Mouse (Mus musculus): ENCODE results near the gene Rgs3. TPM values are rescaled to one million over a fixed set of nuclear protein-coding genes. Genes with fewer than 3 reads are reported as not detected.

The Rgs3 gene
- 53.7 and 56.9 TPM in 2 replicates for polyA plus RNA-seq (2015; fragmentation: Nextera tagmentation; extraction: Ambion mirVana)

DNA sequence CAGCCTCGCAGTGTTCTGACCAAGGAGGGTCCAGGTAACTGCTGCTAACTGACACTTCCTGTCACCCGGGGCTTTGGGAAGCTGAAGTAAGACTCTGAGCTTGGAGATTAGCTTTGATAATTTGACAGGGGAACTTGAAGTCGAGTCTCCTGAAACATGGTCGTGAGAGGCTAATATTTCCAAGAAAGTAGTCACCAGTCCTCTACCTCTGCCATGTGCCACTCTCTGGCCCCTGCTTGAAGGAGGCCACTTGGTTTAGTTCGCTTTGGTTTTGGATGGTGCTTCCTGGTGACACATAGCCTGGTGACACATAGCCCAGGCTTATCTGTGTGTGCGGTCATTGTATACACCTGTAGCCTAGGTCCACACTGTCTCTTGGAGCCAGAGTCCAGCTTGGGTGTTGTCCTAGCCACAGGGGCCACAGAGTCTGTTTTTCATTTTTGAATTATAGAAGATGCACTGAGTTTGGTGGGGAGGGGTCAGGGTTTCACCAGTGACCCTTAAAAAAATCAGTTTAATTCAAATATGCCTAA, at the start of gene Rgs3:
Gene Rgs3, plus strand, starts transcription at position 51 of the 533 bp plus-strand sequence.
- Histone ChIP-seq H3K27ac (no peak within 1 kb of the TSS), H3K9ac (no peak within 1 kb of the TSS), H3K4me3 (replicated peaks) (no peak within 1 kb of the TSS), H3K9me3 (replicated peaks) (no peaks in the 10 kb centered on the region), H3K27me3 (no peaks in the 10 kb centered on the region), H3K36me3 (no peaks in the 10 kb centered on the region), H3K4me2 (no peak within 1 kb of the TSS), H3K4me1 (peaks cover 1% of the 10 kb centered on the region; the same call in 1 of the 2 replicates)
- 55% methylated on average over 6 of the region's 6 CpGs for WGBS
- ATAC-seq (replicated peaks; ENCODE audit: low FRiP score), result no peak

DNA sequence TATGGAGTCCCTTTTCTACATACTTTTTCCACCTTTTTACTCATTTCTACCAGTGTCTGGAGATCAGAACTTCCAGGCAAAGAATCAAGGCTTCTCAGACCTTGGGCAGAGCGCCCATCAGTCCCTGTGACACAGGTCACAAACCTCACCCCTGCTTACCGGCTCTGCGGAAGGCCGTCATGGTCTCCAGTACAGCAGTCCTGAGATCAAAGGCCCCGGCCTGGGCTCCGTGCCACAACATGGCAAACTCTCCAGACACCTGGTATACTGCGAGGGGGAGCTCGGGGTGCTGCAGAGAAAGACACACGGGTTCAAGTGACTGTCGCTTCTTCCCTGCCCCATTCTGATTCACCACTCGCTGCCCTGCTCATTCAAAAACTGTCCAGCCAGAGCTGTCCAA, 49.7 kb upstream of the Rgs3 start:
- Histone ChIP-seq H3K4me2 (no peak overlapping the region), H3K9ac (no peak overlapping the region), H3K4me3 (replicated peaks) (no peak overlapping the region), H3K36me3 (peaks cover 76% of the 10 kb centered on the region), H3K9me3 (replicated peaks) (no peaks in the 10 kb centered on the region), H3K27me3 (no peaks in the 10 kb centered on the region), H3K4me1 (peaks cover 6% of the 10 kb centered on the region; the same call in 1 of the 2 replicates), H3K27ac (no peak overlapping the region)
- no peak for ATAC-seq (replicated peaks; ENCODE audit: low FRiP score)
- 90% methylated on average over 11 of the region's 11 CpGs for WGBS

DNA sequence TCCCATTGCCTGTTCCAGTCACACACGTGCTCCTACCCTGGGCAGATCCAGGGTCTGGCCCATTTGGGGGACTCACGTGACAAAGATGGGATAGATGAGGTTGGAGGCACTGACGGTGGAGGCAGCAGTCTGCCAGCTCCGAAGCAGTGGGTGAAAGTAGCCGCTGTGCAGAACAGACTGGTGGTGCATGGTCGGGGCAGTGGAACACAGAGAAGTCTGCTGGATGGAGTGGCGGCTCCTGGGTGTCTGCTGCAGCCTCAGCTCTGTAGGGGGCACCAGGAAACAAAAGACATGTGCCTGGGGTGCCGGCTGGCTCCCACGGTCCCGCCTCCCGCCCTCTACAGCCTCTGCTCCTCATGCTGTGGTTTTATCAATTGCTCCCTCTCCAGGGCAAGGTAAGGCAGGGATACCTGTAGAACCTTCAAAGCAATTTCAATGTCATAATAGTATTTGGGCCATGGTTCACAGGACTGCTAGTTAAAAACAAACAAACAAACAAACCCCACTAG, 45.6 kb upstream of the Rgs3 start:
- Histone ChIP-seq H3K36me3 (peaks cover 51% of the 10 kb centered on the region), H3K9me3 (replicated peaks) (no peaks in the 10 kb centered on the region), H3K9ac (no peak overlapping the region), H3K27ac (no peak overlapping the region), H3K4me3 (replicated peaks) (no peak overlapping the region), H3K4me2 (no peak overlapping the region), H3K4me1 (peaks cover 47% of the 10 kb centered on the region), H3K27me3 (no peaks in the 10 kb centered on the region)
- ATAC-seq (replicated peaks; ENCODE audit: low FRiP score), result no peak
- WGBS, result 60% methylated on average over 11 of the region's 11 CpGs

DNA sequence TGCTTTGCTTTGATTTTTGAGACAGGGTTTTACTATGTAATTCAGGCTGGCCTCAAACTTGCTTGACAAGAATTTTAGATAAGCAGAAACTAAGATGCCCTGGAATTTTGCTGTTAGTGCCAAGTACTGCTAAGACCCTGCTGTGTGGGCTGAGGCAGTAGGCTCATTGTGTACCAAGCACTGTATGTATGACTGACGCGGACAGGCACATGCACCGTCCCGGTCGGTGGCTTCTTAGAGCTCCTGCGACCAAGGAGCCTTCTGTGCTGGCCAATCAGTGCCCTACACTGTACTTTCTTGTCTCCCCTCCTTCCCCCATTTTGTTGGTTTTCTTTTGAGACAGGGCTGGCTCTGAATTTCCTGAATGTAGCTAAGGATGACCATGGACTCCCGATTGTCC, 44.7 kb upstream of the Rgs3 start:
- no peak overlapping the region for H3K4me3 ChIP-seq (replicated peaks)
- WGBS, result 91% methylated on average over 7 of the region's 7 CpGs
- H3K9me3 ChIP-seq (replicated peaks), result no peaks in the 10 kb centered on the region
- peak overlapping the region; percentile 22; the same call in 1 of the 2 replicates for H3K27ac ChIP-seq
- ATAC-seq (replicated peaks; ENCODE audit: low FRiP score), result no peak
- peaks cover 46% of the 10 kb centered on the region for H3K4me1 ChIP-seq
- no peak overlapping the region for H3K9ac ChIP-seq
- H3K27me3 ChIP-seq, result no peaks in the 10 kb centered on the region
- peaks cover 42% of the 10 kb centered on the region for H3K36me3 ChIP-seq
- no peak overlapping the region for H3K4me2 ChIP-seq

DNA sequence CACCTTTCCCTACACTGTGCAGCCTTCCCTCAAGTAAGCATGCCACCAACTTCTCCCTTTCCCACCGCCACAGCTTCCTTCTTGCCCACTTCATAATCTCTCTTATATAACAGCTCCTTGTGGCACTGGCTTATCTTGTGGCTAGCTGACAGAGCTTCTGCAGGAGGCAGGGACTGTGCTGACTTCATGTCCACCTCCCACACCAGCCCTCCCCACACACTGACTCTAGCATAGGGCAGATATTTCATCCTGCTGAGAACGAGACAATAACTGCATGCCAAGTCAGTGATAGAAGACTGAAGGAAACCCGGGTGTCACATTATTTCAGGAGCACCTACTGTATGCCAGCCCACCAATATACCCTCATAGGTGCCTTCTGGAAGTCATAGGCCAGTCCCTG, 44.2 kb upstream of the Rgs3 start:
- no peak overlapping the region for H3K4me2 ChIP-seq

DNA sequence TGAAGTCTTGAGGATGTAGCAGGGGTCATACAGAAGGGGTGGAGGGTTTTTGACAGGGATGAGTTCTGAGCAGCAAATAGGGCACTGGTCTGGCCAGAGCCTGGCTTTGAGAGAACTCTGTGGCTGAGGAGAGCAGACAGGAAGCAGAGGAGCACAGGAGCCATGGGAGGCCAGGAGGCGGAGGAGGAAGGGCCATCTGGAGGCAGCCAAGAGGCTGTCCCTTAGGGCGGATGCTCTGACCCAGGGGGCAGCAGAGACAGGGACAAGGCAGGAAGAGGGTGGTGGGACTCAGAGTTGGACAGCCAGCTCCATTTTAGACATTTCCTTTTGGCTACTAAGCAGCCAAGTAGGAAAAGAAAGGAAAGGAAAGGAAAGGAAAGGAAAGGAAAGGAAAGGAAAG, 43.6 kb upstream of the Rgs3 start:
- WGBS, result 31% methylated on average over 2 of the region's 2 CpGs
- peaks cover 52% of the 10 kb centered on the region for H3K4me1 ChIP-seq
- 0 out of 2 replicates have a peak overlapping the region, but pooled peaks have one; percentile 5 for H3K4me2 ChIP-seq
- no peak for ATAC-seq (replicated peaks; ENCODE audit: low FRiP score)
- H3K4me3 ChIP-seq (replicated peaks), result no peak overlapping the region
- H3K9ac ChIP-seq, result no peak overlapping the region
- no peaks in the 10 kb centered on the region for H3K9me3 ChIP-seq (replicated peaks)
- H3K36me3 ChIP-seq, result peaks cover 31% of the 10 kb centered on the region
- H3K27ac ChIP-seq, result peak overlapping the region; percentile 78
- no peaks in the 10 kb centered on the region for H3K27me3 ChIP-seq

More for the DNA sequence above, 44.2 kb upstream of the Rgs3 start:
- no peak for ATAC-seq (replicated peaks; ENCODE audit: low FRiP score)
- no peak overlapping the region for H3K4me3 ChIP-seq (replicated peaks)
- no peaks in the 10 kb centered on the region for H3K27me3 ChIP-seq
- peak overlapping the region; percentile 78 for H3K27ac ChIP-seq
- no peaks in the 10 kb centered on the region for H3K9me3 ChIP-seq (replicated peaks)
- H3K9ac ChIP-seq, result no peak overlapping the region
- peaks cover 50% of the 10 kb centered on the region for H3K4me1 ChIP-seq
- 65% methylated on average over 3 of the region's 3 CpGs for WGBS
- peaks cover 37% of the 10 kb centered on the region for H3K36me3 ChIP-seq

DNA sequence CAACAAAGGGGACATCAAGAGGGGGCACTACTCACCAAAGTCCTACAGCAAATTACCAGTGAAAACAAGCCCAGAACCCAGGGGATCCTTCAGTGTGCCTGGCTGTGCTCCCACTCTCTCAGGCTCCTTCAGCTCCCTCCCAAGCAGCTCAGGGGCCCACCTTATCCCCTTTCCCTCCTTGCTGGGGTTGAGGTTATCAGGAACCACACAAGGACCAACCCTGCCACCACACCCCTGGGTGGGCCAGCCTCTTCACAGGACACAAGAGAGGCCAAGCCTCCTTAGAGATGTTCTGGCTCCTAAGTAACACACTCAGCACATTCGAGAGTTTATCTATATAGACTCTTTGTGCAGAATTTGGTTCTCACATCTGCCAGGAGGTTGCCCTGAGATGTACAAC, 43.1 kb upstream of the Rgs3 start:
- peaks cover 27% of the 10 kb centered on the region for H3K36me3 ChIP-seq
- H3K9me3 ChIP-seq (replicated peaks), result no peaks in the 10 kb centered on the region
- peak overlapping the region; percentile 78 for H3K27ac ChIP-seq
- H3K4me2 ChIP-seq, result no peak overlapping the region
- no peak; the same call in 1 of the 2 replicates for ATAC-seq (replicated peaks; ENCODE audit: low FRiP score)
- H3K27me3 ChIP-seq, result no peaks in the 10 kb centered on the region
- no peak overlapping the region for H3K9ac ChIP-seq
- H3K4me1 ChIP-seq, result peaks cover 52% of the 10 kb centered on the region
- H3K4me3 ChIP-seq (replicated peaks), result no peak overlapping the region
- whole genome bisulfite sequencing, result 70% methylated on average over 1 of the region's 1 CpGs

DNA sequence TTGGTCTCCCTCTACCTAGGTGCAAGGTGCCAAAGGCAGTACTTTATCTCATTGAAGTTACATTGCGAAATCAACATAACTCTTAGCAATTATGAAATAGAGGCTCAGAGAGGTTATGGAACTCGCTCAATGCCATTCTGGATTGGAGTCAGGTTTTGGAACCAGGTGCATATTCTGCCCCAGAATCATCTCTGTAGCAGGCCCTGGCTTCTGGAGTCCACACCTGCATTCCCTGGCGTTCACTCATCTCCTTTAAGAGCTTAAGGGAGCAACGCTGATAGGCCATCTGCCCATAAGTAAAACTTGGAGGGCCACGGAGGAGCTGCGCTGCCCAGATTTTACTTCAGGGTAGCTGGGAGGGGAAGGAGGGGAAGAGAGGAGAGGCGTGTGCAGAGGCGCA, 42.6 kb upstream of the Rgs3 start:
- no peak for ATAC-seq (replicated peaks; ENCODE audit: low FRiP score)
- no peak overlapping the region for H3K9ac ChIP-seq

DNA sequence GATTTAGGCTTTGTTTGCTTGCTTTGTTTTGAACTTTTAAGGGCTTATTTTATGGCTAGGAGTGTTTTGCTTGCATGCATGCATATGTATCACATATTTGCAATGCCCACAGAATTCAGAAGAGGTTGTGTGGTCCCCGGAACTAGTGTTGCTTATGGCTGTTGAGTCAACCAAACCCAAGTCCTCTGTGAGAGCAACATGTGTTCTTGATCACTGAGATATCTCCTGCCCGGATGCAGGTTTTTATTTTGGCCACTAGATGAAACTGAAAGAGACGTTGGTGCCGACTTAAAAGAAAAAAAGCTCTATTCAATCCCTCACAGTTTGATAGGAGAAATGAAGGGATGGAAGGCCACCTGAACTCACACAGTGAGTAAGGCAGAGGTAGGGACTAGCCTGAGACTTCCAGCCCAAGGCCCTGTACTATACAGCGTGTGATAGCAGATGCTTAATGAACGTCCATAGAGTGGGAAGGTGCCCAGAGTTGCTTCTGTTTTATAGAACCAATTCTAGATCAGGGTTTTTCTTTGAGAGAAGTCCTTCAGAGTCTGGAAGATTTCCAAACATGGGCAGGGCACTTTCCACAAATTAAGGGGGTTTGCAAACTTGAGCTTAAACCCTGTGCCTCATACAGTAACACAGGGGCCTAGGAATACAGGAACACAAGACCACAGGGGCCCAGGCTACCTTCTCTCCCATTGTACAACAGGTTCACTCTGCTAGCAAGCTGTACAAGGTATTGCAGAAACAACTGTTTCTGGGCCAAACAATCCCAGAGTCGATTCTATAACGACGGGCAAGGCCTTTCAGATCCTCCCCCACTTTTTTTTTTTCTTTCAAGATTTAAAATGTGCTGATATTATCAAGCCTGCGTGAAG, 41.9 kb upstream of the Rgs3 start:
- H3K36me3 ChIP-seq, result peaks cover 24% of the 10 kb centered on the region
- no peaks in the 10 kb centered on the region for H3K27me3 ChIP-seq
- H3K4me3 ChIP-seq (replicated peaks), result peak overlapping the region; percentile 85
- peak overlapping the region; percentile 95 for H3K27ac ChIP-seq
- peak overlapping the region; percentile 82 for H3K4me2 ChIP-seq
- no peaks in the 10 kb centered on the region for H3K9me3 ChIP-seq (replicated peaks)
- WGBS, result 67% methylated on average over 10 of the region's 10 CpGs
- peaks cover 52% of the 10 kb centered on the region for H3K4me1 ChIP-seq
- no peak for ATAC-seq (replicated peaks; ENCODE audit: low FRiP score)
- peak overlapping the region; percentile 69; the same call in 1 of the 2 replicates for H3K9ac ChIP-seq

More for the DNA sequence above, 42.6 kb upstream of the Rgs3 start:
- peaks cover 27% of the 10 kb centered on the region for H3K36me3 ChIP-seq
- H3K4me2 ChIP-seq, result no peak overlapping the region; the same call in 1 of the 2 replicates
- no peak overlapping the region for H3K4me3 ChIP-seq (replicated peaks)
- H3K27me3 ChIP-seq, result no peaks in the 10 kb centered on the region
- 91% methylated on average over 8 of the region's 8 CpGs for WGBS
- H3K9me3 ChIP-seq (replicated peaks), result no peaks in the 10 kb centered on the region
- H3K27ac ChIP-seq, result peak overlapping the region; percentile 78; the same call in 1 of the 2 replicates
- peaks cover 52% of the 10 kb centered on the region for H3K4me1 ChIP-seq

DNA sequence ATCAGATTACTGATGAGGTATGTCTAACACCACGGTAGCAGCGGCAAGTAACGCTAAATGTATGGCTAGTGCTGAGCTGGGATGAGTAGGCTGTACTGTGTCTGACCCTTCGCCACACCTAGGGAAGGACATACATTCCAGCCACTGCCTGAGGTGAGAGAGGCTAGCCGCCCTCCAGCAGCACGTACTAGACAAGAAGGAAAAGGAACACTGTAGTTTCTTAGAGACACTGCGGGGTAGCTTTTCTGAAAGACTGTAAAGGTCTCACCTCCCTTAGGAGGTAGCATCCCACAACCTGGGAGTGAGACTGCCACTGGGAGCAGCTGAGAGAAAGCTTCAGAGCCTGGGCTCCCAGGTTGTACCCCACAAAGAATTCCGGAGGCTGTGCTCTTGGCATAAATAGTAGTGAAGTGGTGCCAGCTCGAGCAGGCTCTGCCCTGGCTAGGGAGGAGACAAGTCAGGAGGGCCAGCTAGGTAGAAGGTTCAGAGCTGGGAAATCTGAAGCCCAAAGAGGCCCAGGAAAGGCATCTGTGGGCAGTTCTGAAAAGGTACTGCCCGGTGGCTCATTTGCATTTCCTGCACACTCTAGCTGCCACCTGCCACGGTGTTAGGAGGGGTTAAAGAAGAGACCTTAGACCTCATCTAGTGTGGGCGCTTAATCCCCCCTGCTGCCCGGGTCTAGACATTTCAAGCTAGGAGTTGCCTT, 41.1 kb upstream of the Rgs3 start:
- peak; percentile 28; the same call in 1 of the 2 replicates for ATAC-seq (replicated peaks; ENCODE audit: low FRiP score)
- H3K27me3 ChIP-seq, result no peaks in the 10 kb centered on the region
- peak overlapping the region; percentile 69 for H3K9ac ChIP-seq
- peak overlapping the region; percentile 85 for H3K4me3 ChIP-seq (replicated peaks)
- H3K9me3 ChIP-seq (replicated peaks), result no peaks in the 10 kb centered on the region
- peak overlapping the region; percentile 82 for H3K4me2 ChIP-seq
- peaks cover 56% of the 10 kb centered on the region for H3K4me1 ChIP-seq
- peaks cover 24% of the 10 kb centered on the region for H3K36me3 ChIP-seq
- 31% methylated on average over 13 of the region's 13 CpGs for WGBS
- H3K27ac ChIP-seq, result peak overlapping the region; percentile 95

DNA sequence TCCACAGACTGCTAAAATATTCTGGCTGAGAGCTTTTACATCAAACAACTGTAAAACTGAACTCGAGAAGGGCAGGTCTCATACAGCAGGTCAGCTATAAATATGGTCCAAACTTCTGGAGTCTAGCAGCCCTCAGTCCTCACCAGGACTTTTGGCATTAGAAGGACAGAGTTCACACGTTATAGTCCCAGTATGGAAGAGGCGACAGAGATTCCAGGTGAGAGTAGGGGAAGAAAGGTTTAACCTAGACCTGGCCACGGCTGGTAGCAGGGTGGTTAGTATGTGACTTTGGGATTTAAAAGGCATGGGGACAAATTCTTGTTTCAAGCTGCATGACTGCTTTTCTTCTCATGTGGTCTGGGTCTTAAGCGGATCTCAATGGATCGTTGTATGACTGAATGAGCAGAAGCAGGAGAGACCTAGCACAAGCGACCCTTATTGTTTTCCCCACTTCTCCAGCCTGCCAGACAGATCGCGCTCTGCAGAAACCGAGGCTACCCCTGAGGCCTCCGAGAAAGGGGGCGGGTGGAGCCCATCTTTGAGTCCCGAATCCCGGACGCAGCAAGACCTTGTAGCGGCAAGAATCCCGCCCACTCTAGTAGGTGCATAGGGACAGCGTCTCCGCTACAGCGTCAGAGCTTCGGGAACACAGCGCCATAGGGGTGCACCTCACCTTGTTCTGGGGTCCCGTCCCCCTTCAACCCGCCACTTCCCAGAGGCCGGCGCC, 40.4 kb upstream of the Rgs3 start:
- Histone ChIP-seq H3K27me3 (no peaks in the 10 kb centered on the region), H3K9me3 (replicated peaks) (no peaks in the 10 kb centered on the region), H3K36me3 (peaks cover 20% of the 10 kb centered on the region), H3K27ac (peak overlapping the region; percentile 95), H3K4me3 (replicated peaks) (peak overlapping the region; percentile 85), H3K4me1 (peaks cover 61% of the 10 kb centered on the region), H3K9ac (peak overlapping the region; percentile 69), H3K4me2 (peak overlapping the region; percentile 82)
- peak; percentile 69 for ATAC-seq (replicated peaks; ENCODE audit: low FRiP score)
- WGBS, result under 1% methylated on average over 26 of the region's 26 CpGs

Data from kidney, embryonic 15.5 days (tissue).